Mouse (Mus musculus) brain, embryonic 14.5 days (tissue): ENCODE results near the gene Pde8a. TPM values are rescaled to one million over a fixed set of nuclear protein-coding genes. Genes with fewer than 3 reads are reported as not detected.
"Not testable (repeated sequence)": the region's sequence is repeated elsewhere in the genome, so short reads cannot be mapped to it uniquely, and the experiment has no call there.

Source experiments
- DNase-seq: peaks from one replicate; pipeline ENCODE4 v3.0.0-alpha.2; 2011; ENCODE audit warnings: low read depth
- CTCF ChIP-seq: fragments of 200-500 bp; IDR thresholded peaks from 2 replicates; pipeline ENCODE4 v1.5.1; 2012; ENCODE audit warnings: inconsistent platforms, mild to moderate bottlenecking, moderate library complexity, borderline replicate concordance; ENCODE audit not compliant: insufficient read depth, insufficient read length; ENCODE audit errors: extremely low read depth
- POLR2A ChIP-seq: fragments of 200-500 bp; IDR thresholded peaks from 2 replicates; pipeline ENCODE4 v1.6.1; 2012; ENCODE audit warnings: mild to moderate bottlenecking, inconsistent platforms, borderline replicate concordance; ENCODE audit not compliant: poor library complexity, insufficient read depth, insufficient read length, severe bottlenecking; ENCODE audit errors: extremely low read depth
- polyA plus RNA-seq: library from polyadenylated mRNA; depleted of rRNA; stranded (reverse); fragments of >200 nt; gene quantifications from 2 replicates; pipeline ENCODE4 v1.2.3, GENCODE M21; 2012

Gene Pde8a
- polyA plus RNA-seq, 1 experiment = 4.6 TPM

GRCm38 (mm10) chr7:81184651-81185050 is 28.7 kb upstream of the Pde8a start:
- no peak for TF ChIP-seq CTCF
- TF ChIP-seq POLR2A = no peak
- no peak for DNase-seq

GRCm38 (mm10) chr7:81186036-81186435 is 27.4 kb upstream of the Pde8a start:
- not testable (repeated sequence) for DNase-seq

DNA sequence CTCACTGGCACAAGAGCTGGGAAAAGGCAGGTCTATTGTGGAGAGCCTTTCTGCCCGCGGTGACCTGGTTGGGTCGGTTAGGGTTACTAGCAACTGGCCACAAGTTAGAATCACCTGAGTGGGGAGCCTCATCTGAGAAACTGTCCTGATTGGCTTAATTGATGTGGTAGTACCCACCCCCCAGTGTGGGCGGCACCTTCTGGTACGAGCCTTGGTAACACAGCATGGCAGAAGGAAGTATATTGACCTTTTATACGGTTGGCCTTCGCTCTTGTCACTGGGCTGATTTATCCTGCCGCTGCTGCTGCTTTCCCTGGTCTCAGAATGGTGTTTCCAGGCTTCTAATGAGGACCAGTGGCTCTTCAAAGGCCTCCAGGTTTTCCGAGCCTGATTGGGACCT is 24.2 kb upstream of the Pde8a start:
- TF ChIP-seq CTCF (no peak), POLR2A (no peak)
- no peak for DNase-seq

DNA sequence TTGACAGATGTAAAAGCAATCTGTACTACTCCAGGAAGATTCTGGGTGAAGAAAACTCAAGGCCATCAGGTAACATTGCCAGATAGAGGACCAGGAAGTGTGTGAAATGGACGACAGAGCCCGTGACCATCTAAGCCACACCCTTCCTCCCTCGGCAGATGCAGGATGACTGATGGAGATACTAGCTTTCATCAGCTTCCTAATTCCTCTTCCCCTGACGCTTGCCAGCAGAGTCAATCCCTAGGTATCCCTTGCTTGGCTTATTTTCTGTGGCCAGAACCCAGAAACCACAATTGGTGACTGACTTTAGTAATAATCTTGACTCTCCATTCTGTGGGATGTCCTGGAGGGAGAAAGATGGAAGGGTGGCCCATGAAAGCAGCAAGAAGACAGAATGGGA is 17.9 kb upstream of the Pde8a start:
- DNase-seq = no peak
- TF ChIP-seq POLR2A (no peak), CTCF (no peak)

DNA sequence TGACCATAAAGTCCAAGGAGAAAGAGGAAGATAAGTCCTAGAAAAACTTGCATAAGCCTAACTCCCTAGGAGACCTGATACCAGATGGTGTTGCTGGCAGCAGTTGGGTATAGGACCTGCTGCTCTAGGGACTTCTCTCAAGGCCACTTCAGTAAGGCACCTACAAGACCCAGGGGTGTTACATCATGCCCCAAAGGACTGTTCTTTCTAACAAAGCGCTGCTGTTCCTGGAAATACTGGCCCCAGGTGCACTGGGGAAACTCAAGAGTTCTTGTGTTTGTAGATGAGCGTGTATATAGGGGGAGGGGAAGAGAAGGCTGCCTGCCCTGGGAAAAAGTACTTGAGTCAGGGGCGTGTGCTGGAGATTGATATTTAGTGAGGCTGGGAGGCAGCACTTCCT is 16.6 kb upstream of the Pde8a start:
- no peak for TF ChIP-seq POLR2A
- TF ChIP-seq CTCF = no peak
- DNase-seq = no peak

GRCm38 (mm10) chr7:81198538-81198937 is 14.9 kb upstream of the Pde8a start:
- TF ChIP-seq POLR2A (no peak), CTCF (no peak)
- peak; percentile 18 for DNase-seq

GRCm38 (mm10) chr7:81199109-81199508 is 14.3 kb upstream of the Pde8a start:
- no peak for DNase-seq
- TF ChIP-seq CTCF (no peak), POLR2A (no peak)

- TF ChIP-seq CTCF (no peak), POLR2A (no peak)
- no peak for DNase-seq
Observed at GRCm38 (mm10) chr7:81199757-81200156, 13.6 kb upstream of the Pde8a start.

DNA sequence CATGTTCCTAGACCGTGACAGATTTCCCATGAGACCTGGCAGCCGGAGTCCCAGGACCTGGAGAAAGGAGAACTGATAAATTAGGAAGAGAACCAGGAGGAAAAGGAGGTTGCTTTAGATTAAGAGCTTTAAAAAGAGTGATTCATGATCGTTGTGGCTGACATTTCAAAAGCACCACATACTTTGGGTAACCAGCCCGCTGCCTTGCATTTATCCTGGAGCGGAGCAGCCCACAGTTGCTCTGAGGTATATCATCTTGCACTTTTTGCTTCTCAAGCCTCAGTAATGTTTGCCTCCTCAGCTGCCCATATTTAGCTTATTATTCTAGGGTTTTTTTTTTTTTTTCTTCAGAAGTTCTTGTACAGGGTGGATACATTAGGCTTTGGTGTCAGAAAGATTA is 11.0 kb upstream of the Pde8a start:
- no peak for DNase-seq
- TF ChIP-seq POLR2A (no peak), CTCF (no peak)

DNA sequence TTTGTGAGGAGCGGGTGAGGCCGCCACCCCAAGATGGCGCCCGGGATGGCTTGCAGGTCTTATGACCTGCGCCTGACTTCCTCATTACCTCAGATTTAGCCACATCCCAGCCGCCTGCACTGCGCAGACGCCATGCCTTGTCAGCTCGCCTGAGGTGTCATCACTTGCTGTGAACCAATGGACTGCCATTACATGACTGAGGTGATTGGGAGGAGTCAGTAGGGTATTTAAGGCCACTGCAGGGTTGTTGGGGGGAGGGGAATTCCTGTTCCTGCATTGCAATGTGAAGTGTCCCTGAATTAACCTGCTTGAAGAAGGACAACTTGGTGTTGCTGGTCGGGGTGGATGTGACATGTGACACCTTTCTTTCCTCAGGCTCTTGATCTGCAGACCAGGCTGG is 9.8 kb upstream of the Pde8a start:
- DNase-seq = not testable (repeated sequence)

DNA sequence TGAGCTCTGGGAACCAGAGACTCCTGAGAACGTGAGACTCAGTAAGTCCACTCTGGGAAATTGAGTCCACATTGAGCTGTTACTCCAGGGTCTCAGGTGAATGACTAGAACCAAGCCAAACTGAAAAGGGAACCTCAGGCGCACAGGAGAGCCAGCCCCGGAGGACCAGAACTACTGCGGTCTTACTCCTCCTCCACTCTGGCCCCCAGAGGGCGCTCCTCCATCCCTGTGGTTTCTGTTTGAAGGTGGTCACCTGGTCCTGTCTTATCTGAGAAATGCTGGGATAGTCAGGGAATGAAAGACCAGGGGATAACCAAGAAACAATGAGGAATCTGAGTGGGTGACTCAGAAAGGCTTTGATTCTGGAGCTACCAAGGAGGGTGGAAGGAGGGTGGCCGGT is 4.5 kb upstream of the Pde8a start:
- DNase-seq = peak; percentile 37
- TF ChIP-seq CTCF (peak; percentile 68), POLR2A (no peak)

- TF ChIP-seq CTCF = no peak
- no peak for TF ChIP-seq POLR2A
- no peak for DNase-seq
Observed at GRCm38 (mm10) chr7:81209979-81210685, 3.3 kb upstream of the Pde8a start.

DNA sequence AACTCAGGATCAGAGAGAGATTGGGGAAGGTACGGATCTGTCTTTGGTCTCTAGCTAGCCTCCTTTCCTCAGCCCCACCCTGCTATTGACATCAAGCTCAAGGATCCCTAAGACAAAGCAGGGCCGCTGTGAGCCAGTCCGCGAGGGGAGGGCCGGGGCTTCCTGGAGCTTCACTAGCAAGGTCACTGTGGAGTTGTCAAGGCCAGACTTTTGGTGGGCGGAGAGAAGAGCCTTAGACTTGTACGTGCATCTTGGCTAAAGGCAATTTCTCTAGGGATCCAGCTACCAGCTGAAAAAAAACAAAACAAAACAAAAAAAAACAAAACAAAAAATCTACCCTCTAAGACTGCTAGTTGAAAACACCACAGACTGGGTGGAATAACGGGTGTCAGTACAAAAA is 1.6 kb upstream of the Pde8a start:
- peak; percentile 22 for DNase-seq
- no peak for TF ChIP-seq CTCF
- no peak for TF ChIP-seq POLR2A
